Mouse (Mus musculus) cerebral cortex, adult 2 months (tissue): Measurements from ENCODE around the gene Sept11.

Experiments
- WGBS: fragments of 180-500 bp; shearing (Covaris S2); methylation state at CpG from one replicate; pipeline ENCODE4 v1.1.7; 2018; 5-methylcytosine and 5-hydroxymethylcytosine counted together

Gene Sept11

DNA sequence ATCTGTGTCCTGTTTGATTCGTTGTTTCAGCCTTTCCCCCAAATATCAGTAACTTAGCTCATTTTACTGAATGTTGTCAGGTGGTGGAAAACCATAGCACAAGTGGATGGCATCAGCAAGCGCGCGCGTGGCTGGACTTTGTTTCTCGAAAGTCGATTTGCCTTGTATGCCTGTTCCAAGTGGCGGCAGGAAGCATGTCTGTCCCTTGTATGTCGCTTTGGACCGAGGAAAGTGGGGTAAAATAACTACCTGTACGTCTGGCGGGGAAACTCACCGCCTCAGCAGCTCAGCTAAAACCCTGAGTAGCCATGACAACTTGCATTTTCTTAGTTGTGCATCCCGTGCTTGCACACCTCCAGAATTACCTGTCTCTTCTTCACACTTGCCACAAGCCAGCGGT, 78.2 kb downstream of the Sept11 start:
- 95% methylated on average over 15 of the region's 15 CpGs for WGBS

DNA sequence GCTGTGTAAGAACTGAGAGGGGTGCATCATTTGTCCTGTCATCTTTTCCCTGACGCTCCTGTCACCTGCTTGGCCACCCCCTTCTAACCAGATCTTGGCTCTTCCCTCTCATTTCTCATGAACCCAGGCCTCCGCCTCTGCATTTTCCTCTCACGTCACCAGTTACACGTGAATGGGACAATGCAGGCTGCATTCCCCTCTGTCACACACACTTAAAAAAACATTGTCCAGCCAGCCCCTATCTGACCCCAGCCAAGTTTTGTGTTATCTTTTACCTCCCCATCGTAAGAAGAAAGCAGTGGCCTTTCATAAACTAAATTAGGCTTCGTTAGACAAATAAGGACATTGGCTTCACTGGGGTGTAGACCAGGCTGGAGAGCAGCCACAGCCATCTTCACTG, 79.3 kb downstream of the Sept11 start:
- WGBS, result 60% methylated on average over 6 of the region's 6 CpGs

DNA sequence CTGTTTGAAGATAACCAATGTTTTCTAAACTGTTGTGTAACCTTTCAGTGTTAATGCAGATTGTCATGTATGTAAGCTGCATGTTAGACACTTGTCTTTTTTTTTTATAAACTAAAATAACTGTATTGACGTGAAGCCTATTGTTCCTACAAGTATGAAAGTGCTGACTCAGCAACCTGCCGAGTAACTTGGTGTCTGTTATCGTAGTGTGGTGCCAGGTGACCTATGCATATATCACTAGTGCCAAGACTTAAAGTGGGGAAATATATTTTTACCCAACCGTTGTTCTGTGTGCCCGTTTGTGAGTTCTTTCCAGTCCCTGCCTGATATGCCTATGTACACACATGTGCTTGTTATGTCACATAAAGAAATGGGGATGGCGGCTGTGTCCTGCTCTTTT, 81.4 kb downstream of the Sept11 start:
- WGBS, result 73% methylated on average over 6 of the region's 6 CpGs

DNA sequence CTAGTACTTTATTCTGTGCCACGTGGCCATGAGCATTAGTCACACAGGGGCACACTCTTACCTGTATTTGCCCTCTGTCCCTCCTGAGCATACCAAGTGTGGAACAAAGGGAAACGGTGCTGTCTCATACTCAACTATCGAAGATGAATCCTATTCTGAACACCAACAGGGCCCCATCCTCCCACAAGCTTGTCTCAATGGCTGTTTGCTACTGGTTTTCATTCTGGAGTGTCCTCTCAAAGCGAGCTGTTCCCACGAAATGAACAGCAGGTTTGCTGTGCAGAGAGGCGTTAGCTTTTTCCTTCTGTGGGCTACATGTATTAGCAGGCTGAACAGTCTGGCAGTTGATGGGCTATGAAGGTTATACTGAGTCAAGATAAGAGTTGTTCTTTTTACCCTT, 85.4 kb downstream of the Sept11 start:
- 45% methylated on average over 6 of the region's 6 CpGs for WGBS

DNA sequence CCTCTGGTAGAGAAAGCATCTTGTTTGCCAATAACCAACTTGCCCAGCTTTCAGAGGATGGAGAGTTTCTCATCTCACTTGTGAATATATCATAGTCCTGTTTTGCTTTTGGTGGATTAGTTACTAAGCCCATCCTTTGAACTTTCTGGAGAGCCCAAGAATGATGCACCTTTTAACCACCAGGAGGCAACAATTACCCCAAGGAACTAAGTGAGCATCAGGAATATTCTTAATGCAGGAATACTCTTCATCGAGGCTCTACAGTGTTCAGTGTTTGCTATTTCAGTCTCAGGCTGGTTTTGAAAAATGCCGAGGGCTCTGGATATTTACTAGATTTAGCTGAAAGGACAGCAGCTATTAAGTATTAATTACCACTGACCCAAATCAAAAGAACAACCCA, 87.0 kb downstream of the Sept11 start:
- 13% methylated on average over 2 of the region's 2 CpGs for WGBS

DNA sequence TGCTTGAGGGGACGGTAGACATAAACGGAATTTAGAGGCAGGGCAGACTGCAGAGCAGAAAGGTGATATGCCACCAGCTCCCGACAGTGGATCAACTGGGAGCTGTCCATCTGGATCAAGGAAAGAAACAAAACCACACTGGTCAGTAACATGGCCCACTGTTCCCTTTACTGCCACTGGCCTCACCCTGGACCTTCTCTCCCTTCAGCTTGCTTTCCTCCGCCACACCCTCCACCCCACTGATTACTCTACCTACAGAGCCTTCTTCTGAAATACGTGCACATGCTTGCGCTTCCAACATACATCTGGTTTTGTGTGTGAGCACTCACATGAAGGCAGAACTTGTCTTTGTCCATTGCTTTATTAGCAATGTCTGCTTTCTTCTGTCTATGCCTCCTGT, 90.1 kb downstream of the Sept11 start:
- WGBS, result 77% methylated on average over 6 of the region's 6 CpGs

- 76% methylated on average over 6 of the region's 6 CpGs for WGBS
These were observed 91.3 kb downstream of the Sept11 start for GRCm38 (mm10) chr5:93184548-93184947.

DNA sequence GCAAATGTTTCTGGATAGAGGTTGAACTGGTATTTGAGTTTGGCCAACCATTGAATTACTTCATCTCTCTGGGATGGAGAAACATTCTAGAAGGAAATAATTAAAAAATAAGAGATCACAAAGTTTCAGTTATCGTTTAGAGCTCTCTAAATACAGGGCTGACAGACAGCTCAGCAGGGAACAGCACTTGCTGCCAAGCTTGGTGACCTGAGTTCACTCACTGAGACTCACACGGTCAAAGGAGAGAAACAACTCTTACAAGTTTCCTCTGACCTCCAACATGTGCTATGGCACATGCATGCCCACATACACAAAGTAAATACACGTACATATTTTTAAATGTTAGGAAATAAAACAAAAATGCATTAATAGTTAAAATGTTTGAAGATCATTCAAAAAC, 96.4 kb downstream of the Sept11 start:
- 47% methylated on average over 3 of the region's 3 CpGs for WGBS

DNA sequence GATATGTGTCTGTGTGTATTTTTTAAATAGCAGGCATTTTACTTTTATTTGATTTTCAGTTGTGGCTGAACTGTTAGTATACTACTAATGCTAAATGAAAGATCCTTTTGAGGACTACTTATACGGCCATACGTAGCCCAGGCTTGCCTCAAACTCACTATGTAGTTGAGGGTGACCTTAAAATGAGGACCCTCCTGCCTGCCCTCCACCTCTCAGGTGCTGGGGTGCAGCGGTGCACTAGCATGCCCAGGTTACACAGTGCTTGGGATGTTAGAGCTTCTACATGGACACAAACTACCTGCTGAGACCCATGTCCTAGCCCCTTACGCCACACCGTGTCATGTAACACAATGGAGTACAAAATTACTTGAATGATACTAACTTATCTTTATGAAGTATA, 97.2 kb downstream of the Sept11 start:
- WGBS, result 92% methylated on average over 5 of the region's 5 CpGs

GRCm38 (mm10) chr5:93198232-93198631, 105.0 kb downstream of the Sept11 start:
- 67% methylated on average over 3 of the region's 3 CpGs for WGBS

DNA sequence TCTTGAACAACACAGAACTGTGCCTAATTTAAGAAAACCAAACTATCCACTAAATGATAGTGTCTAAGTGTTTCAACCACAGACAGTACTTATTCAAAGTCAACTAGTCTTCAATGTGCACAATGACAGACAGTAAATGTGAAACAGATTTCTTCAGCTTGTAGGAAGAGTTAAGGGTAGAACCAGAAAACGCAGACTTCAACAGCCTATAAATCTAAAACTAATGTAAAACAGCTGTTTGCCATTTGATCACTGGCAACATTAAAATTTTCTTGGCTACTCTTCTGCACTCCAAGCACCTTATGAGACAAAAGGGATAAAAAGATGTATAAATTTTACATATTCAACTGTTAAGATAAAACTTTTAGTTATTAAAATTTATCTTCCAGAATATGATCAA, 107.9 kb downstream of the Sept11 start:
- WGBS, result 82% methylated on average over 1 of the region's 1 CpGs

DNA sequence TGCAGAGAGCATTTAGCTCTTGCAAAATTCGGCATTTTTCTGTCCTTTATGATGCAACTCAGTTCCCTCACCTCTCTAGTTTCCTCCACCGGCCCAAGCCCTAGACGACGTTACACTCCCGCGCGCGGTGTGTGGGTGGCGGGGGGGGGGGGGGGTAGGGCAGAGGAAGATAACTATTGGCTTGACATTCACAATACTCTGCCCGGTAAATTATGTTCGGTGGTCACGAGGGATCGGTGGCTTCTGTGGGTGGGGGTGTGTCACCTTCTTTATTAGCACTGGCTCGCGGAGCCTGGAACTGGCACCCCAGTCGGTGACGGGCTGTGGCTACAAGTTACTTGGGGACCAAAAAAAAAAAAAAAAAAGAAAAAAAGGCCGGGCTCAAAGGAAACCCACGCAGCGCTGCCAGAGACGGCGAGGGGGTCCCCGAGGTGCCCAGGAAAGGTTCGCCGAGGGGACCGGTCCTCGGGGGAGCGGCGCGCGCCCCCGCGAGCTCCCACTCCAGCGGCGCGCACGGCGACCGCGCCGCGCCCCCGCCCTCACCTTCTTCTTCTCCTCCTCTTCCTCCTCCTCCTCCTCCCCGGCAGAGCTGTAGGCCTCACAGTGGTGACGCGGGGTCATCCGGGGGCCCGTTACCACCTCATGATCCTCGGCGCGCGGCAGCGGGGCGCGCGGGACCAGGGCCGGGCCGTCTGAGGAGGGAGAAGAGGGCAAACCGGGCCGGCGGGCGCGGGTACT, 112.3 kb downstream of the Sept11 start:
- under 1% methylated on average over 63 of the region's 63 CpGs for WGBS

DNA sequence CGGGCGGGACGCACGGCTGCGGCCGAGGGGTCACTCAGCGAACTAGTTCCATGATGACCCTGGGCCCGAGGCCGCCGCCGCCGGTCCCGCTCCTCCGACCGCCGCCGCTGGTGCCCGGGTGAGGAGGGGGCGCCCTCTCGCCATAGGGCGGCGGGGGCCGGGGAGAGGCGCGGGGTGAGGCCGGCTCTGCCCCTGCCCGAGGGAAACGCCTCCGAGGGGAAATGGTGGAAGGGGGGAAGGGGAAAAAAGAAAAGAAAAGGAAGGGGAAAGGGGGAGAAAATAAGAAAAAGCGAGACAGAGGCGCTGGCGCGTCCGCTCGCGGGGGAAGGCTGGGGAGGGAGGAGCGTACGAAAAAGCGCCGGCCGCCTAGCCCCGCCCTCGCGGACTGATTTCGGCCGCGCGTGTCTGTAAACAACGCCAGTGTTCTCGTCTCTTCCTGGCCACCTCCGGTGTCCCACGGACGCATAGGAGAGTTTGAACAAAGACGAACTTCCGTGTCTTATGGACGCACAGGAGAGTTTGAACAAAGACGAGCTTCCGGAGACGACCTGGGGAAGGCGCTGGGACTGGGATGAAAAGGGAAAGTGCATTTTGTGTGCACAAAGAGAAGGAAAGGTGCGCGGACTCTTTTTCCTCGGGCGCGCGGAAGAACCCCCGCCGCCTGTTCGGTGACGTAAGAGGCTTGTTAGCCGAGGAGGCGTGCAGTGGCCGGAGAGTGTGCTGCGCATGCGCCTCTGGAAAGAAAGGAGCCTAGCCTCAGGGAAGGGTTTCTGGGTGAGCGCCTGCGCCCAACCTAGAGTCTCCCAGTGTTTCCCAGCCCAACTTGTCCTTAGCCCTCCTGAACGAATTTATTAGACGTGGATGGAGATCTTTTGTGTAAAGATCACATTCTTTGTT, 113.1 kb downstream of the Sept11 start, which contains the start of the genes Ccni and 2010109A12Rik:
Gene Ccni, minus strand, starts transcription at position 387 of the 897 bp plus-strand sequence.
Gene 2010109A12Rik, plus strand, starts transcription at position 410 of the 897 bp plus-strand sequence.
- under 1% methylated on average over 79 of the region's 79 CpGs for WGBS

GRCm38 (mm10) chr5:93207006-93207348, 113.7 kb downstream of the Sept11 start:
- WGBS, result 1% methylated on average over 6 of the region's 6 CpGs

- WGBS, result 78% methylated on average over 1 of the region's 1 CpGs
These were observed 114.3 kb downstream of the Sept11 start for GRCm38 (mm10) chr5:93207555-93207954.

DNA sequence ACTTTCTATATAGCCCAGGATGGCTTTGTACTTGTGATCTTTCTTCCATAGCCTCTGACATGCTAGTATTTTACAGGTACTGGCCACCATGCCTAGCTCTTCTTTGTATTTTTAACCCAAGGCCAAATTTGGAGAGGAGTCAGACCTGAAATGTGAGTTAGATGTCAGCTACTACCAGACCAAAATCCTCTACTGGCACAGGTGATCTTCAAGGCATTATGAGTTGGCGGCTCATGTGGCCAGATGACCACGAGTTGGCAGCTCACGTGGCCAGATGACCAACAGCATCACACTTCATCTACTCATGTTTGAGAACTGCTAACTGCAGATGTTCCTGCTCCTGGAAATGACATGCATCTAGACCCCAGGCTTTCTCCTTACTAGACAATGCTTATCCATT, 125.1 kb downstream of the Sept11 start:
- 85% methylated on average over 3 of the region's 3 CpGs for WGBS

DNA sequence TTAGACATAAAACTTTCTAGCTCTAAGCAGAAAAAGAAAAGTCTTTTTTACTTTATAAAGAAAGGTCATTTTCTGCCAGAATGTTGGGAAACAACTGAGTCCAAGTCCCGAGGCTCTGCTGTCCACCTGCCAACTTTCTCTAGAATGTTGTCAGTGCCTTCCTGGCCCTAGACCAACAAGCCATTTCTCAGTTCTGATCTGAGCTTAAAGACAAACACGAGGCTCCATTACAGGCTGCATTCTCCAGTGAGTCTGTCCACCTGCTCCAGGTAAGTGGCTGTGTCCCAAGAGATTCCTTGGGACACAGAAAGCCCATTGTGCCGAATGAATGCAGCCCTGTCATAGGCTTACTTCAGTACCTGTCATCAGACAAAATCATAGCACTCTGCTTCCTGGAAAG, 128.4 kb downstream of the Sept11 start:
- WGBS, result 37% methylated on average over 3 of the region's 3 CpGs

DNA sequence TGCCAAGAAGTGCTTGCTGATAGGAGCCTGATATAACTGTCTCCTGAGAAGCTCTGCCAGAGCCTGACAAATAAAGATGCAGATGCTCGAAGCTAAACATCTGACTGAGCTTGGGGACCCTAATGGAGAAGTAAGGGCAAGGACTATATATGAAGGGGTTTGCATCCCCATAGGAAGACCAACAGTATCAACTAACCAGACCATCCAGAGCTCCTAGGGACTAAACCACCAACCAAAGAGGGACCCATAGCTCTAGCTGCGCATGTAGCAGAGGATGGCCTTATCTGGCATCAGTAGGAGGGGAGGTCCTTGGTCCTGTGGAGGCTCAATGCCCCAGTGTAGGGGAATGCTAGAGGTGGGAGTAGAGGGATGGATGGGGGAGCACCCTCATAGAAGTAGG, 131.3 kb downstream of the Sept11 start:
- whole genome bisulfite sequencing, result 88% methylated on average over 2 of the region's 2 CpGs
